25 mouse cellular contexts compared by ENCODE assay signal in genomic region chr10:62906336-62906735, GRCm38 (mm10). TPM values are rescaled to one million over a fixed set of nuclear protein-coding genes. Genes with fewer than 3 reads are reported as not detected.
DNase-seq lines count a peak whose midpoint lies in the region; ATAC-seq and TF ChIP-seq lines count a peak whose summit lies in the region.
"Had no signal": no experiment of that assay in that cellular context is flagged by ENCODE, and none has a peak within 500 bp of the region (broad histone marks: within the 10 kb centered on the region; RNA-seq: fewer than 3 reads in every experiment).

No protein-coding gene starts in this region.

- H3K27ac ChIP-seq in heart, embryonic 12.5 days (ENCODE audit: poor library complexity, severe bottlenecking), result no peak overlapping the region
- H3K27ac ChIP-seq in left cerebral cortex, adult 2 months, result no peak overlapping the region

- no peak overlapping the region for H3K4me3 ChIP-seq in heart, embryonic 12.5 days
- H3K4me3 ChIP-seq in E14TG2a.4 (replicated peaks; ENCODE audit: low read length), result peak overlapping the region; percentile 11; the same call in 1 of the 2 replicates
- no peak overlapping the region for H3K4me3 ChIP-seq in left cerebral cortex, adult 2 months

- 85% methylated on average over 7 of the region's 7 CpGs for WGBS in heart, embryonic 12.5 days

- ATAC-seq in heart, embryonic 12.5 days (ENCODE audit: insufficient number of reproducible peaks, low FRiP score), result no peak
- ATAC-seq: activated CD4-positive, CD25-positive, alpha-beta regulatory T cell, adult 4 months; CD4-positive, CD25-positive, alpha-beta regulatory T cell, adult 4 months; Patski had no signal

- H3K4me1 ChIP-seq in heart, embryonic 12.5 days (replicated peaks), result no peaks in the 10 kb centered on the region
- peaks cover 52% of the 10 kb centered on the region for H3K4me1 ChIP-seq in E14TG2a.4 (replicated peaks; ENCODE audit: low read depth, low read length)

- intact Hi-C loops in left cerebral cortex, adult 2 months (cut with DNase I), result no loop called here

- H3K27me3 ChIP-seq in heart, embryonic 12.5 days (replicated peaks), result peaks cover 4% of the 10 kb centered on the region; the same call in 1 of the 2 replicates
- H3K27me3 ChIP-seq in E14TG2a.4 (ENCODE audit: insufficient read depth, low read length), result no peaks in the 10 kb centered on the region
- H3K27me3 ChIP-seq: CH12.LX had no signal

- no peak for TF ChIP-seq CTCF in E14TG2a.4 (conservative IDR thresholded peaks at IDR 0.05; ENCODE audit: low read length)
- TF ChIP-seq CTCF in left cerebral cortex, adult 2 months (IDR thresholded peaks at IDR 0.05), result no peak

- DNase-seq in heart, adult 11 months, result peak; percentile 55
- DNase-seq in ES-CJ7 (ENCODE audit: low read depth, low spot score) (peak; percentile 48), ZHBTc4 (ENCODE audit: low read depth, low spot score) (peak; percentile 55)
- DNase-seq in left cerebral cortex, adult 2 months (ENCODE audit: extremely low spot score in 1 of 2, low spot score in 2 of 2), result no peak
- no peak for DNase-seq in adrenal gland, postnatal 10 days
- no peak for DNase-seq in right cerebral cortex, postnatal 14 days
- DNase-seq: adrenal gland, adult 2 months; adrenal gland, adult 8-10 months; adrenal gland, postnatal 14 days; adrenal gland, postnatal 25 days; adrenal gland, postnatal 36 days; B cell, adult 2 months; cerebellum, adult 11 months; cerebellum, adult 11-12 months; cerebellum, adult 18-20 months; cerebellum, adult 2 months; cerebellum, adult 8-10 months; cerebellum, adult 9-10 months had no signal

- no peaks in the 10 kb centered on the region for H3K9me3 ChIP-seq in heart, embryonic 12.5 days (replicated peaks)
- peaks cover 4% of the 10 kb centered on the region; the same call in 1 of the 2 replicates for H3K9me3 ChIP-seq in E14TG2a.4 (ENCODE audit: low read length)
- H3K9me3 ChIP-seq: G1E had no signal

- H3K9ac ChIP-seq in heart, embryonic 12.5 days, result no peak overlapping the region

- H3K36me3 ChIP-seq in heart, embryonic 12.5 days, result no peaks in the 10 kb centered on the region
- no peaks in the 10 kb centered on the region for H3K36me3 ChIP-seq in E14TG2a.4 (ENCODE audit: insufficient read depth, low read length)
- H3K36me3 ChIP-seq: G1E had no signal

- no peak overlapping the region for H3K4me2 ChIP-seq in heart, embryonic 12.5 days

RNA-seq across cellular contexts. Expression of gene Tet1, which starts 2.5 kb away (rescaled TPM):
- 28.7 and 35.4 TPM in 2 replicates for polyA plus RNA-seq in heart, embryonic 12.5 days (2016; fragmentation: Nextera tagmentation; extraction: Ambion mirVana)
- 10 to 100 TPM; 14.4 to 15.4 TPM for total RNA-seq in left cerebral cortex, adult 2 months (2021)
- total RNA-seq in adrenal gland, postnatal 10 days (2021), result 10 to 100 TPM in 1 of 2 experiments, 1 to 10 TPM in 1; 7.3 to 12.8 TPM
- polyA plus RNA-seq: G1E had no signal

RNA-seq across cellular contexts. Expression of gene Slc25a16, which starts 14.1 kb away (rescaled TPM):
- 13.1 and 13.3 TPM in 2 replicates for polyA plus RNA-seq in heart, embryonic 12.5 days (2016; fragmentation: Nextera tagmentation; extraction: Ambion mirVana)
- 10 to 100 TPM; 36.4 to 38.5 TPM for total RNA-seq in left cerebral cortex, adult 2 months (2021)
- total RNA-seq in adrenal gland, postnatal 10 days (2021), result 10 to 100 TPM; 41.5 to 45.3 TPM

RNA-seq across cellular contexts. Expression of gene Dna2, which starts 40.5 kb away (rescaled TPM):
- polyA plus RNA-seq in heart, embryonic 12.5 days (2016; fragmentation: Nextera tagmentation; extraction: Ambion mirVana), result 25.5 and 26.5 TPM in 2 replicates
- total RNA-seq in left cerebral cortex, adult 2 months (2021), result 1 to 10 TPM in 1 of 2 experiments, under 1 TPM in 1; 0.91 to 1.9 TPM
- total RNA-seq in adrenal gland, postnatal 10 days (2021), result 1 to 10 TPM; 3.7 to 6.7 TPM

Comparison
In these comparisons a context has a peak if more than half of its experiments do, and no peak if none do; other contexts are left out.
1. DNase-seq: peak in heart, adult 11 months (single experiment), ES-CJ7 (single experiment) and ZHBTc4 (single experiment); none in left cerebral cortex, adult 2 months (0 of 2), adrenal gland, postnatal 10 days (single experiment) and right cerebral cortex, postnatal 14 days (single experiment).